Mouse (Mus musculus) cortical plate, adult 2 months (tissue): ENCODE data around the gene Cd2bp2.

Experiments used
- CTCF ChIP-seq: fragments of 200-500 bp; IDR thresholded peaks from 2 replicates; pipeline ENCODE4 v1.5.1; 2011; ENCODE audit warnings: mild to moderate bottlenecking, control low read depth, low read length; ENCODE audit not compliant: insufficient read depth; ENCODE audit errors: extremely low read depth
- POLR2A ChIP-seq: fragments of 200-500 bp; IDR thresholded peaks from 2 replicates; pipeline ENCODE4 v1.6.1; 2011; ENCODE audit warnings: mild to moderate bottlenecking, low read length, control low read depth; ENCODE audit not compliant: insufficient read depth; ENCODE audit errors: extremely low read depth

GRCm38 (mm10) chr7:127142214-127142613 lies 53.6 kb downstream of the Cd2bp2 start:
- TF ChIP-seq CTCF, result no peak
- no peak for TF ChIP-seq POLR2A
